ENCODE assay signal across 9 mouse cellular contexts in genomic region chr7:142470171-142470691, GRCm38 (mm10). TPM values are rescaled to one million over a fixed set of nuclear protein-coding genes. Genes with fewer than 3 reads are reported as not detected.
A peak's percentile ranks its signal among the peaks of the same experiment; 100 is the strongest.
DNase-seq lines count a peak whose midpoint lies in the region; ATAC-seq lines count a peak whose summit lies in the region.
"Had no signal": no experiment of that assay in that cellular context is flagged by ENCODE, and none has a peak within 500 bp of the region (broad histone marks: within the 10 kb centered on the region; RNA-seq: fewer than 3 reads in every experiment).

No protein-coding gene starts in this region.

- peaks cover 99% of the 10 kb centered on the region for H3K79me2 ChIP-seq in macrophage (ENCODE audit: inconsistent target)

- H3K4me3 ChIP-seq in liver, embryonic 11.5 days (ENCODE audit: low read depth, low read length): no peak overlapping the region
- H3K4me3 ChIP-seq in liver, embryonic 12.5 days: no peak overlapping the region
- no peak overlapping the region for H3K4me3 ChIP-seq in heart, embryonic 13.5 days
- H3K4me3 ChIP-seq in macrophage (ENCODE audit: inconsistent target): no peak overlapping the region
- H3K4me3 ChIP-seq: midbrain, embryonic 12.5 days had no signal

- no peak for ATAC-seq in liver, embryonic 11.5 days (replicated peaks; ENCODE audit: low FRiP score)
- ATAC-seq in liver, embryonic 12.5 days: no peak
- no peak for ATAC-seq in heart, embryonic 13.5 days (ENCODE audit: extremely low read depth, insufficient number of reproducible peaks, low FRiP score, low TSS enrichment)
- no peak for ATAC-seq in erythroid progenitor cell, adult 5-6 weeks (replicated peaks; ENCODE audit: low FRiP score, poor library complexity, severe bottlenecking)

- 78% methylated on average over 7 of the region's 7 CpGs for WGBS in liver, embryonic 11.5 days
- 42% methylated on average over 7 of the region's 7 CpGs for WGBS in liver, embryonic 12.5 days (ENCODE audit: insufficient replicate concordance)
- WGBS in heart, embryonic 13.5 days: 62% methylated on average over 7 of the region's 7 CpGs
- WGBS in macrophage (ENCODE audit: missing documents): 84% methylated on average over 7 of the region's 7 CpGs

- no peaks in the 10 kb centered on the region for H3K9me3 ChIP-seq in liver, embryonic 11.5 days (ENCODE audit: control insufficient read depth, low read length)
- no peaks in the 10 kb centered on the region for H3K9me3 ChIP-seq in liver, embryonic 12.5 days (replicated peaks)
- H3K9me3 ChIP-seq in heart, embryonic 13.5 days: no peaks in the 10 kb centered on the region
- H3K9me3 ChIP-seq: midbrain, embryonic 12.5 days had no signal

- peaks cover 13% of the 10 kb centered on the region for H3K4me1 ChIP-seq in liver, embryonic 11.5 days (replicated peaks; ENCODE audit: control insufficient read depth, insufficient read depth, low read length)
- peaks cover 11% of the 10 kb centered on the region; the same call in 1 of the 2 replicates for H3K4me1 ChIP-seq in liver, embryonic 12.5 days
- H3K4me1 ChIP-seq in heart, embryonic 13.5 days: peaks cover 54% of the 10 kb centered on the region

- H3K27ac ChIP-seq in liver, embryonic 11.5 days (ENCODE audit: low read depth, low read length): peak overlapping the region; percentile 79; the same call in 1 of the 2 replicates
- H3K27ac ChIP-seq in liver, embryonic 12.5 days: no peak overlapping the region; the same call in 1 of the 2 replicates
- peak overlapping the region; percentile 99 for H3K27ac ChIP-seq in heart, embryonic 13.5 days (replicated peaks)
- H3K27ac ChIP-seq in macrophage: peak overlapping the region; percentile 27
- H3K27ac ChIP-seq: midbrain, embryonic 12.5 days had no signal

- no peaks in the 10 kb centered on the region for H3K27me3 ChIP-seq in liver, embryonic 11.5 days (replicated peaks; ENCODE audit: control insufficient read depth, insufficient read depth, low read length)
- H3K27me3 ChIP-seq in liver, embryonic 12.5 days (replicated peaks): 0 out of 2 replicates have a peak, but pooled peaks cover under 1% of the 10 kb centered on the region
- no peaks in the 10 kb centered on the region for H3K27me3 ChIP-seq in heart, embryonic 13.5 days (replicated peaks)

- DNase-seq in liver, embryonic 11.5 days (ENCODE audit: low spot score): peak; percentile 31
- DNase-seq in brain, adult 2 months (ENCODE audit: low read depth, low spot score): peak; percentile 63
- DNase-seq in urinary bladder, adult 18-20 months (ENCODE audit: low spot score in 2 of 2): no peak

- no peaks in the 10 kb centered on the region for H3K36me3 ChIP-seq in liver, embryonic 11.5 days (ENCODE audit: control insufficient read depth, insufficient read depth, low read length)
- no peaks in the 10 kb centered on the region for H3K36me3 ChIP-seq in liver, embryonic 12.5 days
- no peaks in the 10 kb centered on the region for H3K36me3 ChIP-seq in heart, embryonic 13.5 days
- H3K36me3 ChIP-seq in macrophage (ENCODE audit: inconsistent target): no peaks in the 10 kb centered on the region
- H3K36me3 ChIP-seq: midbrain, embryonic 12.5 days had no signal

- no peak overlapping the region for H3K4me2 ChIP-seq in liver, embryonic 11.5 days
- no peak overlapping the region for H3K4me2 ChIP-seq in liver, embryonic 12.5 days
- H3K4me2 ChIP-seq in heart, embryonic 13.5 days: no peak overlapping the region
- H3K4me2 ChIP-seq: midbrain, embryonic 12.5 days had no signal

- no peak overlapping the region for H3K9ac ChIP-seq in liver, embryonic 11.5 days (ENCODE audit: low read depth, low read length)
- no peak overlapping the region for H3K9ac ChIP-seq in liver, embryonic 12.5 days
- peak overlapping the region; percentile 40 for H3K9ac ChIP-seq in heart, embryonic 13.5 days
- H3K9ac ChIP-seq: midbrain, embryonic 12.5 days had no signal

RNA-seq across cellular contexts. Expression of gene Lsp1, which starts 9.6 kb away (rescaled TPM):
- polyA plus RNA-seq in liver, embryonic 11.5 days (2014; fragmentation: Nextera tagmentation; extraction: Ambion mirVana): 19.2 and 20.7 TPM in 2 replicates
- 16.7 and 17.0 TPM in 2 replicates for polyA plus RNA-seq in liver, embryonic 12.5 days (2016; fragmentation: Nextera tagmentation; extraction: Ambion mirVana)
- polyA plus RNA-seq in heart, embryonic 13.5 days (2015; fragmentation: Nextera tagmentation; extraction: Ambion mirVana): 51.0 and 54.6 TPM in 2 replicates
- total RNA-seq in macrophage (2018; cell fraction: chromatin; rRNA removed): 10 to 100 TPM in 24 of 26 experiments, 1 to 10 TPM in 2; 7.9 to 51.4 (median 34.9) TPM
- total RNA-seq in macrophage (2018; cell fraction: cytosol; rRNA removed): 100 to 1,000 TPM in 12 of 26 experiments, 10 to 100 TPM in 14; 29.4 to 203 (median 91.2) TPM
- 100 to 1,000 TPM in 2 of 26 experiments, 10 to 100 TPM in 24; 17.9 to 115 (median 43.2) TPM for total RNA-seq in macrophage (2018; cell fraction: nucleus; rRNA removed)
- polyA plus RNA-seq in macrophage (2018): 30.8 to 130 TPM (median 114 TPM) in 3 replicates
- total RNA-seq in erythroid progenitor cell, adult 5-6 weeks (2015; ENCODE audit: low replicate concordance): 88.0 and 115 TPM in 2 replicates
- 64.5 and 76.5 TPM in 2 replicates for total RNA-seq in erythroid progenitor cell, adult 5-6 weeks (2017; ENCODE audit: low replicate concordance)

RNA-seq across cellular contexts. Expression of gene Tnnt3, which starts 28.4 kb away (rescaled TPM):
- 1.5 and 2.4 TPM in 2 replicates for polyA plus RNA-seq in liver, embryonic 11.5 days (2014; fragmentation: Nextera tagmentation; extraction: Ambion mirVana)
- polyA plus RNA-seq in liver, embryonic 12.5 days (2016; fragmentation: Nextera tagmentation; extraction: Ambion mirVana): 0.51 TPM in 1 of 2 replicates, not detected in the other
- polyA plus RNA-seq in heart, embryonic 13.5 days (2015; fragmentation: Nextera tagmentation; extraction: Ambion mirVana): 4.0 and 5.4 TPM in 2 replicates
- 10 to 100 TPM in 4 of 26 experiments, 1 to 10 TPM in 20, under 1 TPM in 1, not detected in 1; 0.88 to 12.2 (median 3.9) TPM for total RNA-seq in macrophage (2018; cell fraction: chromatin; rRNA removed)
- under 1 TPM in 12 of 26 experiments, not detected in 14; 0.15 to 0.80 (median 0.35) TPM for total RNA-seq in macrophage (2018; cell fraction: cytosol; rRNA removed)
- 1 to 10 TPM in 21 of 26 experiments, not detected in 5; 1.1 to 9.3 (median 2.8) TPM for total RNA-seq in macrophage (2018; cell fraction: nucleus; rRNA removed)
- 0.75 TPM in 1 of 3 replicates, not detected in the others for polyA plus RNA-seq in macrophage (2018)
- not detected in 2 replicates for total RNA-seq in erythroid progenitor cell, adult 5-6 weeks (2015; ENCODE audit: low replicate concordance)
- not detected in 2 replicates for total RNA-seq in erythroid progenitor cell, adult 5-6 weeks (2017; ENCODE audit: low replicate concordance)

RNA-seq across cellular contexts. Expression of gene Tnni2, which starts 28.6 kb away (rescaled TPM):
- polyA plus RNA-seq in liver, embryonic 11.5 days (2014; fragmentation: Nextera tagmentation; extraction: Ambion mirVana): 1.9 and 3.7 TPM in 2 replicates
- 1.8 and 2.4 TPM in 2 replicates for polyA plus RNA-seq in liver, embryonic 12.5 days (2016; fragmentation: Nextera tagmentation; extraction: Ambion mirVana)
- 34.8 and 41.9 TPM in 2 replicates for polyA plus RNA-seq in heart, embryonic 13.5 days (2015; fragmentation: Nextera tagmentation; extraction: Ambion mirVana)
- 10 to 100 TPM in 24 of 26 experiments, 1 to 10 TPM in 2; 3.2 to 37.4 (median 23.0) TPM for total RNA-seq in macrophage (2018; cell fraction: chromatin; rRNA removed)
- total RNA-seq in macrophage (2018; cell fraction: cytosol; rRNA removed): 10 to 100 TPM in 15 of 26 experiments, 1 to 10 TPM in 11; 6.3 to 23.8 (median 11.0) TPM
- 10 to 100 TPM in 19 of 26 experiments, 1 to 10 TPM in 7; 5.5 to 26.3 (median 13.7) TPM for total RNA-seq in macrophage (2018; cell fraction: nucleus; rRNA removed)
- polyA plus RNA-seq in macrophage (2018): 13.4 to 20.6 TPM (median 18.0 TPM) in 3 replicates
- total RNA-seq in erythroid progenitor cell, adult 5-6 weeks (2015; ENCODE audit: low replicate concordance): not detected in 2 replicates
- total RNA-seq in erythroid progenitor cell, adult 5-6 weeks (2017; ENCODE audit: low replicate concordance): not detected in 2 replicates

RNA-seq across cellular contexts. Expression of gene Syt8, which starts 35.6 kb away (rescaled TPM):
- polyA plus RNA-seq in liver, embryonic 11.5 days (2014; fragmentation: Nextera tagmentation; extraction: Ambion mirVana): 0.41 and 0.42 TPM in 2 replicates
- not detected in 2 replicates for polyA plus RNA-seq in liver, embryonic 12.5 days (2016; fragmentation: Nextera tagmentation; extraction: Ambion mirVana)
- polyA plus RNA-seq in heart, embryonic 13.5 days (2015; fragmentation: Nextera tagmentation; extraction: Ambion mirVana): 0.19 and 0.41 TPM in 2 replicates
- total RNA-seq in macrophage (2018; cell fraction: chromatin; rRNA removed): 100 to 1,000 TPM in 25 of 26 experiments, 10 to 100 TPM in 1; 60.8 to 211 (median 144) TPM
- 1 to 10 TPM in 19 of 26 experiments, under 1 TPM in 7; 0.41 to 8.6 (median 1.5) TPM for total RNA-seq in macrophage (2018; cell fraction: cytosol; rRNA removed)
- 100 to 1,000 TPM in 6 of 26 experiments, 10 to 100 TPM in 20; 48.3 to 120 (median 78.4) TPM for total RNA-seq in macrophage (2018; cell fraction: nucleus; rRNA removed)
- polyA plus RNA-seq in macrophage (2018): 3.2 to 10.3 TPM (median 4.8 TPM) in 3 replicates
- total RNA-seq in erythroid progenitor cell, adult 5-6 weeks (2015; ENCODE audit: low replicate concordance): not detected in 2 replicates
- total RNA-seq in erythroid progenitor cell, adult 5-6 weeks (2017; ENCODE audit: low replicate concordance): not detected in 2 replicates
- polyA plus RNA-seq: hindbrain, embryonic 16.5 days had no signal

Comparison
In these comparisons a context has a peak if more than half of its experiments do, and no peak if none do; other contexts are left out.
1. DNase-seq: peak in liver, embryonic 11.5 days (single experiment) and brain, adult 2 months (single experiment); none in urinary bladder, adult 18-20 months (0 of 2).